In the genomic region with DNA sequence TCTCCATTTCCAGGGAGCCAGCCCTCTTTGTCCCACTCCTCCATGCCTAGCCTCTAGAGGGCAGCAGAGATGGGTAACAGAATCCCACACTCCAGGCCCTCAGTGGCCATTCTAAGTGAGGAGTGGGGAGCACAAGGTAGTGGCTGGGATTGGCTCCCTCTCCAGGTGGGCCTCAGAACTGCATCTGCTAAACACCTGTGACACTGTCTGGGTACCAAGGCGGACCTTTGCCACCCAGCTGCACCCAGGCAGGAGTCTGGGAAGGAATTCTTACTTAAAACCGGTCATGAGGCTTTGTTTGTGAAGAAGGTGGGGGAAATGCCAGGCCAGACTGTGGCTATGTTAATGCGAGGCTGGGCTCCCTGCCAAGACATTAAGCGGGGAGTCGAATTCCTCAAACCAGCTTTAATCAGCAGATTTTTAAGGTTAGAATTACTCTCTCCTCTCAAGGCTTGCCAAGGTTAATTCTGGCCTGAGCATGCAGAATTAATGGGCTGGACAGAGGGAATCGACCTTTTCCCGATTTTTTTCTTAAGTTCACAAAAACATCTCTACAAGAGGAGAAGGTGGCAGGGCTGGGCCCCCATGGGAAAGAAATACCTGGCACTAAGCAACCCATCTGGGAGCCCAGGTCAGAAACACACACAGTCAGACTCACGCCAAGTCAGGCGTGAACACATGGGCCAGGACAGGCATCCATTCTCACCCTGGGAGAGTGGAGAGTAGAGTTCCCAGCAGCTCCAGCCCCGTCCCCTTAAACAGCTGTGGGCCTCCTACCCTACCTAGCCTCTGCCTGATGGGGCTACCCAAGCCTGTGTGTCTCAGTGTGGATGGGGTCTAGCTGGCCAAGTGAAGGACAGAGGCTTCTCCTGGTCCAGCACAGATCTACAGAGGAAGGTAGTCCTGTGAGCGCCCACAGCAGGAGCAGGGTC, we compare ENCODE assay signal across 8 mouse cellular contexts.
A peak's percentile ranks its signal among the peaks of the same experiment; 100 is the strongest.
DNase-seq lines count a peak whose midpoint lies in the region; ATAC-seq lines count a peak whose summit lies in the region.

No protein-coding gene starts in this region.

- H3K4me3 ChIP-seq in heart, embryonic 10.5 days, result no peak overlapping the region
- no peak overlapping the region for H3K4me3 ChIP-seq in forebrain, embryonic 14.5 days (ENCODE audit: low read depth, low read length)
- no peak overlapping the region for H3K4me3 ChIP-seq in intestine, embryonic 15.5 days (replicated peaks)
- no peak overlapping the region for H3K4me3 ChIP-seq in liver, embryonic 12.5 days
- H3K4me3 ChIP-seq in neural tube, embryonic 15.5 days (replicated peaks), result no peak overlapping the region

- no peak for DNase-seq in heart, embryonic 10.5 days (ENCODE audit: low spot score)
- DNase-seq in heart, postnatal 25 days (ENCODE audit: low spot score), result no peak
- DNase-seq in adrenal gland, postnatal 25 days, result peak; percentile 16
- peak; percentile 88 for DNase-seq in forebrain, embryonic 14.5 days (ENCODE audit: low spot score)
- no peak for DNase-seq in spleen, postnatal 36 days (ENCODE audit: low spot score in 2 of 2)

- H3K36me3 ChIP-seq in heart, embryonic 10.5 days, result no peaks in the 10 kb centered on the region
- no peaks in the 10 kb centered on the region for H3K36me3 ChIP-seq in forebrain, embryonic 14.5 days (ENCODE audit: control insufficient read depth, insufficient read depth, low read length)
- no peaks in the 10 kb centered on the region for H3K36me3 ChIP-seq in intestine, embryonic 15.5 days
- no peaks in the 10 kb centered on the region for H3K36me3 ChIP-seq in liver, embryonic 12.5 days
- no peaks in the 10 kb centered on the region for H3K36me3 ChIP-seq in neural tube, embryonic 15.5 days

- H3K27me3 ChIP-seq in heart, embryonic 10.5 days (ENCODE audit: insufficient read depth, poor library complexity, severe bottlenecking), result peaks cover 31% of the 10 kb centered on the region
- no peaks in the 10 kb centered on the region for H3K27me3 ChIP-seq in forebrain, embryonic 14.5 days (replicated peaks; ENCODE audit: control insufficient read depth, insufficient read depth, low read length)
- H3K27me3 ChIP-seq in intestine, embryonic 15.5 days (replicated peaks), result no peaks in the 10 kb centered on the region; the same call in 1 of the 2 replicates
- H3K27me3 ChIP-seq in liver, embryonic 12.5 days (replicated peaks), result peaks cover 12% of the 10 kb centered on the region
- H3K27me3 ChIP-seq in neural tube, embryonic 15.5 days (replicated peaks), result no peaks in the 10 kb centered on the region

- WGBS in heart, embryonic 10.5 days, result 55% methylated on average over 11 of the region's 11 CpGs
- WGBS in forebrain, embryonic 14.5 days, result 23% methylated on average over 11 of the region's 11 CpGs
- 34% methylated on average over 11 of the region's 11 CpGs for WGBS in intestine, embryonic 15.5 days
- WGBS in liver, embryonic 12.5 days (ENCODE audit: insufficient replicate concordance), result 44% methylated on average over 11 of the region's 11 CpGs
- WGBS in neural tube, embryonic 15.5 days, result 36% methylated on average over 11 of the region's 11 CpGs

- no peak overlapping the region for H3K4me2 ChIP-seq in forebrain, embryonic 14.5 days (ENCODE audit: low read length)
- H3K4me2 ChIP-seq in intestine, embryonic 15.5 days (replicated peaks), result no peak overlapping the region
- no peak overlapping the region for H3K4me2 ChIP-seq in liver, embryonic 12.5 days
- no peak overlapping the region for H3K4me2 ChIP-seq in neural tube, embryonic 15.5 days

- H3K9ac ChIP-seq in forebrain, embryonic 14.5 days (ENCODE audit: low read length), result no peak overlapping the region
- no peak overlapping the region for H3K9ac ChIP-seq in intestine, embryonic 15.5 days
- no peak overlapping the region for H3K9ac ChIP-seq in liver, embryonic 12.5 days
- H3K9ac ChIP-seq in neural tube, embryonic 15.5 days (replicated peaks), result no peak overlapping the region

- peaks cover 25% of the 10 kb centered on the region for H3K4me1 ChIP-seq in heart, embryonic 10.5 days
- H3K4me1 ChIP-seq in forebrain, embryonic 14.5 days (ENCODE audit: control insufficient read depth, insufficient read depth, low read length), result peaks cover 14% of the 10 kb centered on the region
- H3K4me1 ChIP-seq in intestine, embryonic 15.5 days (replicated peaks), result peaks cover 10% of the 10 kb centered on the region; the same call in 1 of the 2 replicates
- H3K4me1 ChIP-seq in liver, embryonic 12.5 days, result no peaks in the 10 kb centered on the region
- peaks cover 49% of the 10 kb centered on the region for H3K4me1 ChIP-seq in neural tube, embryonic 15.5 days

- H3K27ac ChIP-seq in heart, embryonic 10.5 days, result peak overlapping the region; percentile 36; the same call in 1 of the 2 replicates
- H3K27ac ChIP-seq in forebrain, embryonic 14.5 days (ENCODE audit: low read depth, low read length), result peak overlapping the region; percentile 29; the same call in 1 of the 2 replicates
- no peak overlapping the region for H3K27ac ChIP-seq in intestine, embryonic 15.5 days
- H3K27ac ChIP-seq in liver, embryonic 12.5 days, result no peak overlapping the region
- H3K27ac ChIP-seq in neural tube, embryonic 15.5 days (replicated peaks), result peak overlapping the region; percentile 70

- ATAC-seq in forebrain, embryonic 14.5 days, result peak; percentile 62
- ATAC-seq in intestine, embryonic 15.5 days, result peak; percentile 45
- 0 out of 2 replicates have a peak, but pooled peaks have one; percentile 20 for ATAC-seq in liver, embryonic 12.5 days
- peak; percentile 25; the same call in 1 of the 2 replicates for ATAC-seq in neural tube, embryonic 15.5 days (ENCODE audit: low FRiP score)

- intact Hi-C loops in heart, postnatal 25 days (cut with DNase I), result loop anchor here (1.0 kb wide), 1 partner anchor 145 kb away; no protein-coding TSS in a partner anchor

- no peaks in the 10 kb centered on the region for H3K9me3 ChIP-seq in heart, embryonic 10.5 days
- no peaks in the 10 kb centered on the region for H3K9me3 ChIP-seq in forebrain, embryonic 14.5 days (replicated peaks; ENCODE audit: control insufficient read depth, low read length)
- no peaks in the 10 kb centered on the region for H3K9me3 ChIP-seq in intestine, embryonic 15.5 days
- H3K9me3 ChIP-seq in liver, embryonic 12.5 days (replicated peaks), result no peaks in the 10 kb centered on the region
- H3K9me3 ChIP-seq in neural tube, embryonic 15.5 days (replicated peaks), result no peaks in the 10 kb centered on the region

Comparison
In these comparisons a context has a peak if more than half of its experiments do, and no peak if none do; other contexts are left out.
1. DNase-seq: peak in adrenal gland, postnatal 25 days (single experiment) and forebrain, embryonic 14.5 days (single experiment); none in heart, embryonic 10.5 days (single experiment), heart, postnatal 25 days (single experiment) and spleen, postnatal 36 days (0 of 2).
2. H3K27ac ChIP-seq: peak in heart, embryonic 10.5 days (single experiment), forebrain, embryonic 14.5 days (single experiment) and neural tube, embryonic 15.5 days (single experiment); none in intestine, embryonic 15.5 days (single experiment) and liver, embryonic 12.5 days (single experiment).
3. Peak in every context shown above with its lines, with median percentiles within 50 percentile points of each other: ATAC-seq.